Mouse (Mus musculus) megakaryocyte, adult 5-6 weeks (primary cell): ENCODE measurements at regions not wholly inside any gene's neighbourhood (a gene's known extent, or its start where the extent isn't known, plus 50 kb on each side); places are given as distances from the start of the nearest gene placed in this dataset.

ENCODE experiments used
- ATAC-seq: 2 replicates; pipeline ENCODE4 v1.8.0; 2016; ENCODE audit warnings: mild to moderate bottlenecking, inconsistent platforms; ENCODE audit not compliant: poor library complexity, severe bottlenecking

DNA sequence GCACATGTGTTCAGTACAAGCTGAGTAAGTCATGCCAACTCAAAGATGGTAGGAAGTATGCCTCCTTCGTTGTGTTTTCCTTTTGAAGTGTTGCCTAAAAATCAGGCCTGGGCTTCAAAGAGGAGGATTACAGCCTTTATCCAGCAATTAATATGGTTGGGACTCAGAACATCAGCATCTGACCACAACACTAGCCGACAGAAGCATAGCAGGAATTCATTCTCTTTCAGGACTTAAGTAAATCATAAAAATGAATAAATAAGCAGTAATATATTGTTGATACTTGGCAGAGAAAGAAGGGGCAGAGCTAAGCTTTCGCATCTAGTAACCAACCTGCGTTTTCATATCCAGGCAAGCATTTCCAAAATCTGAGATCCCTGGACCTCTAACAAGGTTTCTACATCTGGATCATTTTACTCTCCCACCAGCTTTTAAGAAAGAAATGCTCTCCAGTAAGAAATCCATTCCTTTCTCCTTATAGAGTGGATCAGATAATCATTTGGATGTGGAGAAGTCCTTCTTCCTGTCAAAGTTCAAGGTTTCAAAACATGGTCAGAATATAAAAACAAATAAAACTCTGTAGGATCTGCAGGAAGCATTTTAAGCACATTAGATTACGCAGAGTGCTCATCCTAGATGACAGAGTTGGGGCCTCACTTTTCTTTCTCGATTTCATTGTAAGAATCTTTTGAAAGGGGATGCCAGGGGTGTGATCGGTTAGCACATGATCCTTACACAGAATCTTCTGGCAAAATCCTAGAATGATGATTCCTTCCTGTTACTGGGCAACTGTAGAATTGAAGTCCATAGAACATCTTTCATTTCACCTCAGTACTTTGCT, 230.6 kb upstream of the Zic4 start:
- ATAC-seq = no peak

DNA sequence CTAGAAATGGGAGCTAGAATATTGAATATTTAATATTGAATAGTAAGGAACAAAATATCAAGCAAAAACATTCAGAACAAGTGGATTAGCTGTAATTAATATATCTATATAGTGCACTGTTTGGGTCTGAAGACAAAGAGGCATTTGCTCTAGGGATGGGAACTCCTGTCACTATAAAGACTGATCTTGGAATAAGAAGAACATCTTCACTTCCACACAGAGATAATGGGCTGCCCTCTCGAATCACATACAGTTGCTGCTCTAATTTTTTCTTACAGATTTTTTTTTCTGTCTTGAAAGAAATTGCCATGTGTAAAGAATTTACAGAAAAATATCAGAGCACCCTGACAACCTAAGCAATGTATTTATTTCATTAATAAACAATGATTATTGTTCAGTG, 229.7 kb upstream of the Zic4 start:
- no peak for ATAC-seq

DNA sequence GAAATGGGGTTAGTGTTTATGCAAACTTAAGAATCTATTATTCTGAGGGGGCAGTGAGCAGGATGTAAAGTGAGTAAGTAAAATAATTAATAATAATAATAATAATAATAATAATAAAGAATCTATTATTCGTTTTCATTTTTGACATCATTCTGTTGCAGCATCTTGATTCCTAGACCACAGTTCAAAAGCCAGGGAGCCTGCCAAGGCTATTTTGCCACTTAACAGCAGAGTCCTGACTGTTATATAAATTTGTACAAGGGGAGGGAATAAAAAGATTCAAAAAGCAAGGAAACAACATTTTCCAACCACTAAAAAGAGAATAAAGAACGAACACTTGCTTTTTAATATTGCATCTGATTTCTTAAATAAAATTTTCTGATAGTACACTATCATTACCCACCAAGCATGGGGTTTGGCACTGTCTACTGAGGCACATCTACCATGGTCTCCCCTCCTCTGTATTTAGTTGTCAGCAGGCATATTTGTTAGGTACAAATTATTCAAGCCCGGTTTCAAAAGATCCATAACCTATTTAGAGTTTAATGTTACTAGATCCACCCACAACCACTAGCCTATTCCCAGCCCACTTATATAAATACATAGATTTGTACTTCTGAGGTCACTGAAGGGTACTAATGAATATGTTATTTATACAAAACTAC, 228.8 kb upstream of the Zic4 start:
- ATAC-seq = no peak

GRCm38 (mm10) chr9:91134325-91134724, 227.9 kb upstream of the Zic4 start:
- ATAC-seq = no peak

GRCm38 (mm10) chr9:91135107-91135506, 227.1 kb upstream of the Zic4 start:
- no peak for ATAC-seq

DNA sequence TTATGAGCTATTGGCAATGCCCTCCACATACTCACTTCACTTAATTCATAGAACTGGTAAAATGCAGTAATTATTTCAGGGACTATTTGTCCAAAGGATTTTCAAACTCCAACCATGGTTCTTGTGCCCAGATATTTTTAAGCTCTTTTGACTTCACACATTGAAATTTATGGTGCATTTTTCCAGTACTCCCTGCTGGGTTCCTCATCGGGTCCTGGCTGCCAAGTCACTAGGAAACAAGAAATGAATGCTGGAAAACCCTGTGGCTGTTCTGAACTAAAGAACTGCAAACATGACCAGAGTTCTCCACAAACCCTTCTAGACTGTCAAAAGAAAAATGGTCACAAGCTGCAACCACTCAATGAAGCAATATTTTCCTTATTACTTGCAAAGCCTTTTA, 221.6 kb upstream of the Zic4 start:
- no peak for ATAC-seq

DNA sequence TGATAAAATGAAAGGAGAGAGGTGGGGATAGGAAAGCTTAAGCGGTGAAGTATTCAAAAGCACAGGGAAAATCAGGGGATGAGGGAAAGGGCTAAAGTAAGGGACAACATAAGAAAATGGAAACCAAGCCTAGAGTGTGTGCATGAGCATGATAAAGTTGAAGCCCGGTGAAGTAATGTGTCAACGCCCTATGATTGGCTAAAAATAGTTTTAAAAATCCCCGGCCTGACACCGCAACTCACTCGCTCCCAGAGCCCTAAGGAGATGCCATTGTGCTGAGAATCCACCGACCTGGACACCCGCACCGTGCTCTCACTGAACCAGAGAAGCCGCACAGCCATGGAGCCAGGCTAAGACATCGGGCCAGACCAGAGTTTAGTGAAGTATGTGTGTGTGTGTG, 210.3 kb upstream of the Zic4 start:
- ATAC-seq = no peak

DNA sequence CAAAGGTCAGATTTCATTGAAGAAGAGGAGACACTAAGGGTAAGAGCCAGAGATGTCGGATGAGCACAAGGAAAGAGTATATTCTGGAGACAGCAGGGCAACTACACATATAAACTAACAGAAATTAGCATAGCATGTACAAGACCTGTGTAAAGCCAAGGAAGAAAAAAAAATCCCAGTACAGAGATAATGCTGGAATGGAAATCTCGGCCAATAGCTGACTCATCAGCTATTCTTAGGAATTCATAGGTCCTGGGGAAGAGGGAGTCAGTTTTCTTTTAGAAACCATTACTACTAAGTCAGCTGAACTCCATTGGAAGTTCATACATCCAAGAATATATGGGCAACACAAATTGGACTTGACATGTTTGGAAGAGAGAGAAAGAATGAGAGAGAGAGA, 202.9 kb upstream of the Zic4 start:
- ATAC-seq = no peak

GRCm38 (mm10) chr9:91167871-91168270, 194.3 kb upstream of the Zic4 start:
- no peak for ATAC-seq

GRCm38 (mm10) chr9:91193221-91193620, 169.0 kb upstream of the Zic4 start:
- ATAC-seq = no peak

- no peak for ATAC-seq
Measured at GRCm38 (mm10) chr9:91193954-91194353, 168.3 kb upstream of the Zic4 start.

DNA sequence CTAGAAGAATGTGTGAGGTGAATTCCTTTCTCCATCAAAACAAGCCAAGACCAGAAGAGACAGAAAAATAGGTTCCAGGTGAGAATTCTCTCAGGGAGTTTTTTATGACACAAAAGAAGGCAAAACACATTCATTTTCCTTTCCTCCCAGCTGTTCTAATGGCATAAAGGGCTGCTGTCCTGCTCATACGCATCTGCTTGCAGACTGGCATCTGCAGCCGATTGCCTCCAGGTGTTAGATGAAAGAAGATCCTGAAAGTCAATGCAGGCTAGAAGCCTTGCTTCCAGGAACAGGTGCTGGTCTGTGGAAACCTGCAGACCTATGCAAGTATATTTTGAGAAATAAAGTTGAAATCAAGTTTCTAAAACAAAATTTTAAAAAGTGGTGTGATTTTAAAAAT, 154.9 kb upstream of the Zic4 start:
- no peak for ATAC-seq

- no peak for ATAC-seq
Measured at GRCm38 (mm10) chr9:91227673-91228440, 134.4 kb upstream of the Zic4 start.

DNA sequence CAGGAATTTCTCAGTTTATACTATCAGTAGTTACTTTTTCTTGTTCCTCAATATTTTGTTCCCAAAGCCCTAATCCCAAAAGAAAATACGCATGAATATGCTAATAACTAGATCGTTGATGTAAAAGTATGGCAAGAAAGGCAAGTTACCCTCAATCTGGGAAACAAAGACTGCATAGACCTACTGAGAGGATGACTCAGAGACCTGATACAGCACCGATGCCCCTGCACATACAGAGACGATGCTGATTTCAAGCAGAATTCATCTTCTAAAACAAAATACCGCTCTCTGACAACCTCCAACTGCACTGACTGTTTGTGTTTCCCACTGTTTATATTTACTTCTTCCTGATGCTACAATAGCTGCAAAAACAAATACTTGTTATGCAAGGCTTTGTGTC, 133.7 kb upstream of the Zic4 start:
- no peak for ATAC-seq

DNA sequence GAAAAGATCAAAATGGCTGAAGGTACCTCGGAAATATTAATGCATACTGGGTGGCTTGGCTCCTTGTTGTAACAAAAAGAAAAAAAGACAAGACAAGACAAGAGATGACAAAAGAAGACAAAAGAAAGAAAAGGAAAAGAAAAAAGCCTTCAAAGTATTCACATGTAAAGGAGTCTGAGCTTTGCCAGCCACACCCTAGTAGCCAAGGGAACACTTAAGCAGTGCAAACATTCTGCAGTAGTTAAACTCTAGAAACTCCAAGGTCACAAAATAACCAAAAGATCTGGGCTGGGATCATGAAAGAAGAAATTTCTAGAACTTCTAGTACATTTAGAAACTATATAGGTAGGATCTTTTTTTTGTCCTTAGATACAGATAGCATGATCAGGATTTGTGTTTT, 108.3 kb upstream of the Zic4 start:
- ATAC-seq = no peak

GRCm38 (mm10) chr9:91291340-91291739, 70.9 kb upstream of the Zic4 start:
- no peak for ATAC-seq
